In genomic region chr5:66259756-66260448, GRCm38 (mm10) we compare ENCODE assay signal across 8 mouse cellular contexts. TPM values are rescaled to one million over a fixed set of nuclear protein-coding genes. Genes with fewer than 3 reads are reported as not detected.
DNase-seq lines count a peak whose midpoint lies in the region; ATAC-seq and TF ChIP-seq lines count a peak whose summit lies in the region.

Nsun7 (plus strand) TSS chr5:66259897.

- no peaks in the 10 kb centered on the region for H3K9me3 ChIP-seq in ES-Bruce4 (replicated peaks; ENCODE audit: control insufficient read depth, insufficient read depth, low read length, poor library complexity, severe bottlenecking)
- no peaks in the 10 kb centered on the region for H3K9me3 ChIP-seq in lung, embryonic 15.5 days

- no peaks in the 10 kb centered on the region for H3K4me1 ChIP-seq in ES-Bruce4 (ENCODE audit: control insufficient read depth, insufficient read depth, low read length)
- peaks cover 11% of the 10 kb centered on the region for H3K4me1 ChIP-seq in lung, embryonic 15.5 days

- TF ChIP-seq POLR2A in ES-Bruce4 (IDR thresholded peaks at IDR 0.05; ENCODE audit: insufficient read depth, low read length) = no peak

- TF ChIP-seq EP300 in ES-Bruce4 (IDR thresholded peaks at IDR 0.05; ENCODE audit: insufficient read depth, low read depth, low read length) = no peak

- 1% methylated on average over 44 of the region's 44 CpGs for WGBS in lung, embryonic 15.5 days

- ATAC-seq in lung, embryonic 15.5 days (ENCODE audit: borderline replicate concordance, extremely low read depth, low FRiP score, low TSS enrichment) = peak; percentile 89

- peak within 1 kb of the TSS; percentile 92 for H3K4me2 ChIP-seq in lung, embryonic 15.5 days

- peak; percentile 44 to 56 for DNase-seq in cerebellum, adult 18-20 months
- peak; percentile 63 for DNase-seq in forelimb bud, embryonic 11.5 days (ENCODE audit: low read depth, low spot score)
- peak; percentile 81 for DNase-seq in heart, postnatal 4 days
- DNase-seq in layer of hippocampus, adult 9-11 months = peak; percentile 65
- DNase-seq in ovary, adult 18-20 months (ENCODE audit: low spot score) = peak; percentile 71
- peak; percentile 55 for DNase-seq in thymus, postnatal 25 days

- H3K36me3 ChIP-seq in ES-Bruce4 (ENCODE audit: control insufficient read depth, insufficient read depth, low read length, poor library complexity, severe bottlenecking) = no peaks in the 10 kb centered on the region
- no peaks in the 10 kb centered on the region for H3K36me3 ChIP-seq in lung, embryonic 15.5 days

- peak within 1 kb of the TSS; percentile 92 for H3K4me3 ChIP-seq in ES-Bruce4 (ENCODE audit: low read depth, low read length)
- peak within 1 kb of the TSS; percentile 57 for H3K4me3 ChIP-seq in lung, embryonic 15.5 days

- no peak for TF ChIP-seq CTCF in ES-Bruce4 (IDR thresholded peaks at IDR 0.05; ENCODE audit: low read depth, low read length)

- H3K9ac ChIP-seq in ES-Bruce4 (ENCODE audit: low read depth, poor library complexity, severe bottlenecking) = peak within 1 kb of the TSS; percentile 66
- H3K9ac ChIP-seq in lung, embryonic 15.5 days = peak within 1 kb of the TSS; percentile 52

- no peaks in the 10 kb centered on the region for H3K27me3 ChIP-seq in ES-Bruce4 (ENCODE audit: control insufficient read depth, insufficient read depth, low read length, poor library complexity, severe bottlenecking)
- no peaks in the 10 kb centered on the region for H3K27me3 ChIP-seq in lung, embryonic 15.5 days

- no peak within 1 kb of the TSS for H3K27ac ChIP-seq in ES-Bruce4 (ENCODE audit: insufficient read depth, low read length)
- peak within 1 kb of the TSS; percentile 77 for H3K27ac ChIP-seq in lung, embryonic 15.5 days

RNA-seq across cellular contexts. Expression of gene Nsun7, which starts in this region (rescaled TPM):
- polyA plus RNA-seq in ES-Bruce4 (2011; ENCODE audit: insufficient read depth, insufficient read length, low read depth, missing spikeins) = 0.37 and 0.94 TPM in 2 replicates
- under 1 TPM; 0.19 to 0.25 TPM for total RNA-seq in heart, postnatal 4 days (2021)
- polyA plus RNA-seq in lung, embryonic 15.5 days (2015; fragmentation: Nextera tagmentation; extraction: Ambion mirVana) = 1.8 and 2.3 TPM in 2 replicates

Comparison
In these comparisons a context has a peak if more than half of its experiments do, and no peak if none do; other contexts are left out.
1. Peak in DNase-seq in heart, postnatal 4 days; RNA of the gene not detected or under 1 TPM.